In genomic region chr1:119033450-119034162, GRCm38 (mm10) we compare ENCODE assay signal across 8 mouse cellular contexts. TPM values are rescaled to one million over a fixed set of nuclear protein-coding genes. Genes with fewer than 3 reads are reported as not detected.
DNase-seq lines count a peak whose midpoint lies in the region; ATAC-seq and TF ChIP-seq lines count a peak whose summit lies in the region.

No protein-coding gene starts in this region.

- TF ChIP-seq CTCF in intestine, postnatal 0 days (IDR thresholded peaks at IDR 0.05; ENCODE audit: low read depth): no peak

- DNase-seq in left cerebral cortex, adult 11 months (ENCODE audit: low spot score): peak; percentile 42
- DNase-seq in left cerebral cortex, postnatal 36 days (ENCODE audit: low spot score in 2 of 2): no peak
- DNase-seq in heart, adult 18-20 months: peak; percentile 84 to 91
- DNase-seq in MN1 (ENCODE audit: low spot score): no peak

- peaks cover 69% of the 10 kb centered on the region for H3K4me1 ChIP-seq in embryonic facial prominence, embryonic 13.5 days
- 0 out of 2 replicates have a peak, but pooled peaks cover 5% of the 10 kb centered on the region for H3K4me1 ChIP-seq in intestine, postnatal 0 days (replicated peaks; ENCODE audit: control insufficient read depth, insufficient read depth, low read length)
- no peaks in the 10 kb centered on the region for H3K4me1 ChIP-seq in liver, embryonic 15.5 days (replicated peaks)
- peaks cover 17% of the 10 kb centered on the region for H3K4me1 ChIP-seq in neural tube, embryonic 14.5 days (ENCODE audit: control insufficient read depth, insufficient read depth, low read length)

- no peak overlapping the region for H3K4me3 ChIP-seq in embryonic facial prominence, embryonic 13.5 days
- H3K4me3 ChIP-seq in intestine, postnatal 0 days (ENCODE audit: low read depth, low read length): no peak overlapping the region
- no peak overlapping the region for H3K4me3 ChIP-seq in liver, embryonic 15.5 days (replicated peaks)
- H3K4me3 ChIP-seq in neural tube, embryonic 14.5 days (ENCODE audit: low read depth, low read length): no peak overlapping the region

- peak overlapping the region; percentile 96 for H3K27ac ChIP-seq in embryonic facial prominence, embryonic 13.5 days
- peak overlapping the region; percentile 66 for H3K27ac ChIP-seq in intestine, postnatal 0 days (ENCODE audit: low read depth, low read length)
- H3K27ac ChIP-seq in liver, embryonic 15.5 days (replicated peaks): peak overlapping the region; percentile 48; the same call in 1 of the 2 replicates
- H3K27ac ChIP-seq in neural tube, embryonic 14.5 days (ENCODE audit: low read depth, low read length): peak overlapping the region; percentile 80

- peaks cover 24% of the 10 kb centered on the region for H3K36me3 ChIP-seq in embryonic facial prominence, embryonic 13.5 days
- H3K36me3 ChIP-seq in intestine, postnatal 0 days (ENCODE audit: control insufficient read depth, insufficient read depth): no peaks in the 10 kb centered on the region
- H3K36me3 ChIP-seq in liver, embryonic 15.5 days (replicated peaks): no peaks in the 10 kb centered on the region
- H3K36me3 ChIP-seq in neural tube, embryonic 14.5 days (ENCODE audit: control insufficient read depth, insufficient read depth, low read length): no peaks in the 10 kb centered on the region

- 55% methylated on average over 3 of the region's 3 CpGs for WGBS in embryonic facial prominence, embryonic 13.5 days
- WGBS in intestine, postnatal 0 days: 57% methylated on average over 3 of the region's 3 CpGs
- WGBS in liver, embryonic 15.5 days (ENCODE audit: insufficient replicate concordance): 44% methylated on average over 3 of the region's 3 CpGs
- WGBS in neural tube, embryonic 14.5 days: 29% methylated on average over 3 of the region's 3 CpGs

- peak overlapping the region; percentile 42 for H3K4me2 ChIP-seq in embryonic facial prominence, embryonic 13.5 days
- no peak overlapping the region; the same call in 1 of the 2 replicates for H3K4me2 ChIP-seq in intestine, postnatal 0 days (replicated peaks; ENCODE audit: low read depth)
- H3K4me2 ChIP-seq in liver, embryonic 15.5 days: no peak overlapping the region
- no peak overlapping the region for H3K4me2 ChIP-seq in neural tube, embryonic 14.5 days (ENCODE audit: low read depth, low read length)

- no peaks in the 10 kb centered on the region for H3K9me3 ChIP-seq in embryonic facial prominence, embryonic 13.5 days
- H3K9me3 ChIP-seq in intestine, postnatal 0 days (ENCODE audit: control insufficient read depth): no peaks in the 10 kb centered on the region
- no peaks in the 10 kb centered on the region for H3K9me3 ChIP-seq in liver, embryonic 15.5 days (replicated peaks)
- H3K9me3 ChIP-seq in neural tube, embryonic 14.5 days (ENCODE audit: control insufficient read depth, low read length): no peaks in the 10 kb centered on the region

- H3K27me3 ChIP-seq in embryonic facial prominence, embryonic 13.5 days: no peaks in the 10 kb centered on the region
- no peaks in the 10 kb centered on the region for H3K27me3 ChIP-seq in intestine, postnatal 0 days (replicated peaks; ENCODE audit: control insufficient read depth, insufficient read depth, low read length)
- no peaks in the 10 kb centered on the region for H3K27me3 ChIP-seq in liver, embryonic 15.5 days
- no peaks in the 10 kb centered on the region for H3K27me3 ChIP-seq in neural tube, embryonic 14.5 days (ENCODE audit: control insufficient read depth, insufficient read depth, low read length)

- peak overlapping the region; percentile 64 for H3K9ac ChIP-seq in embryonic facial prominence, embryonic 13.5 days
- H3K9ac ChIP-seq in intestine, postnatal 0 days (ENCODE audit: low read depth, low read length): 0 out of 2 replicates have a peak overlapping the region, but pooled peaks have one; percentile 23
- H3K9ac ChIP-seq in liver, embryonic 15.5 days: no peak overlapping the region
- peak overlapping the region; percentile 34; the same call in 1 of the 2 replicates for H3K9ac ChIP-seq in neural tube, embryonic 14.5 days (replicated peaks; ENCODE audit: low read depth, low read length)

- peak; percentile 80 for ATAC-seq in embryonic facial prominence, embryonic 13.5 days (ENCODE audit: insufficient number of reproducible peaks, insufficient read depth, low FRiP score, low TSS enrichment, low read depth)
- peak; percentile 28; the same call in 1 of the 2 replicates for ATAC-seq in intestine, postnatal 0 days
- peak; percentile 56 for ATAC-seq in liver, embryonic 15.5 days (ENCODE audit: insufficient read depth)
- peak; percentile 90 for ATAC-seq in neural tube, embryonic 14.5 days (ENCODE audit: low read depth)

- intact Hi-C loops in left cerebral cortex, postnatal 36 days (cut with DNase I): loop anchor here (5.0 kb wide), 1 partner anchor 126 kb away; no protein-coding TSS in a partner anchor

RNA-seq across cellular contexts. Expression of gene Gli2, which starts 19.8 kb away (rescaled TPM):
- 1 to 10 TPM; 3.2 to 4.8 TPM for total RNA-seq in left cerebral cortex, postnatal 36 days (2021)
- 21.3 and 23.7 TPM in 2 replicates for polyA plus RNA-seq in embryonic facial prominence, embryonic 13.5 days (2015; fragmentation: Nextera tagmentation; extraction: Ambion mirVana)
- total RNA-seq in heart, adult 18-20 months (2021): 1 to 10 TPM; 1.0 to 1.2 TPM
- polyA plus RNA-seq in intestine, postnatal 0 days (2015; fragmentation: Nextera tagmentation; extraction: Ambion mirVana): 2.1 and 3.8 TPM in 2 replicates
- 0.26 and 0.35 TPM in 2 replicates for polyA plus RNA-seq in liver, embryonic 15.5 days (2015; fragmentation: Nextera tagmentation; extraction: Ambion mirVana)
- polyA plus RNA-seq in neural tube, embryonic 14.5 days (2014; fragmentation: Nextera tagmentation; extraction: Ambion mirVana): 1.5 and 1.8 TPM in 2 replicates

Comparison
In these comparisons a context has a peak if more than half of its experiments do, and no peak if none do; other contexts are left out.
1. DNase-seq: peak in left cerebral cortex, adult 11 months (single experiment) and heart, adult 18-20 months (2 of 2); none in left cerebral cortex, postnatal 36 days (0 of 2) and MN1 (single experiment).
2. ATAC-seq: peak in every context shown above with its lines; median percentile 90 in neural tube, embryonic 14.5 days; 80 in embryonic facial prominence, embryonic 13.5 days; 56 in liver, embryonic 15.5 days; 28 in intestine, postnatal 0 days.
3. Peak in every context shown above with its lines, with median percentiles within 50 percentile points of each other: H3K27ac ChIP-seq.